Mouse (Mus musculus) liver, embryonic 11.5 days (tissue): Measurements from ENCODE around the gene Ntn1. TPM values are rescaled to one million over a fixed set of nuclear protein-coding genes. Genes with fewer than 3 reads are reported as not detected.

Experiments used
- ATAC-seq: fragments of 200-750 bp; cut with Nextera tagmentation; replicated peaks from 2 replicates; pipeline ENCODE4 v1.8.0; 2017; ENCODE audit warnings: moderate number of reproducible peaks, mild to moderate bottlenecking, moderate TSS enrichment, moderate library complexity; ENCODE audit not compliant: low FRiP score
- DNase-seq: peaks from one replicate; pipeline ENCODE4 v3.0.0-alpha.2; 2017; ENCODE audit warnings: low spot score
- H3K27ac ChIP-seq: fragments of 300-500 bp; sonication (generic); 2 replicates; pipeline ENCODE4 v1.5.1; 2014; ENCODE audit warnings: mild to moderate bottlenecking, low read depth, low read length, control low read depth
- H3K27me3 ChIP-seq: fragments of 300-500 bp; sonication (generic); replicated peaks from 2 replicates; pipeline ENCODE4 v1.6.1; 2014; ENCODE audit warnings: low read length, mixed read lengths; ENCODE audit not compliant: control insufficient read depth, insufficient read depth
- H3K36me3 ChIP-seq: fragments of 300-500 bp; sonication (generic); 2 replicates; pipeline ENCODE4 v1.6.1; 2014; ENCODE audit warnings: mild to moderate bottlenecking, low read length, moderate library complexity, mixed read lengths; ENCODE audit not compliant: control insufficient read depth, insufficient read depth
- H3K4me1 ChIP-seq: fragments of 300-500 bp; sonication (generic); replicated peaks from 2 replicates; pipeline ENCODE4 v1.6.1; 2014; ENCODE audit warnings: low read length, mixed read lengths; ENCODE audit not compliant: control insufficient read depth, insufficient read depth
- H3K4me2 ChIP-seq: fragments of 300-500 bp; sonication (generic); 2 replicates; pipeline ENCODE4 v1.6.1; 2014; ENCODE audit warnings: mild to moderate bottlenecking, control low read depth, moderate library complexity
- H3K4me3 ChIP-seq: fragments of 300-500 bp; sonication (generic); 2 replicates; pipeline ENCODE4 v1.5.1; 2014; ENCODE audit warnings: low read depth, low read length, control low read depth
- H3K9ac ChIP-seq: fragments of 300-500 bp; sonication (generic); 2 replicates; pipeline ENCODE4 v1.6.1; 2014; ENCODE audit warnings: low read depth, low read length, control low read depth
- H3K9me3 ChIP-seq: fragments of 300-500 bp; sonication (generic); 2 replicates; pipeline ENCODE4 v1.6.1; 2016; ENCODE audit warnings: low read length, inconsistent platforms, mixed read lengths; ENCODE audit not compliant: control insufficient read depth
- WGBS: fragments of 180-500 bp; shearing (Covaris S2); extraction: QIAGEN DNeasy Blood & Tissue Kit; methylation state at CpG from one replicate; pipeline ENCODE4 v1.1.7; 2014; 5-methylcytosine and 5-hydroxymethylcytosine counted together
- polyA plus RNA-seq: library from polyadenylated mRNA; unstranded; fragments of >200 nt; fragmentation: Nextera tagmentation; extraction: Ambion mirVana; gene quantifications from 2 replicates; pipeline ENCODE4 v1.2.1, GENCODE M21; 2014

The Ntn1 gene
- polyA plus RNA-seq, 1 experiment from 2014 or later = 0.40 TPM

- Histone ChIP-seq H3K4me3 (no peak overlapping the region), H3K9ac (no peak overlapping the region), H3K27me3 (no peaks in the 10 kb centered on the region), H3K4me2 (no peak overlapping the region), H3K36me3 (no peaks in the 10 kb centered on the region), H3K9me3 (no peaks in the 10 kb centered on the region), H3K4me1 (no peaks in the 10 kb centered on the region), H3K27ac (no peak overlapping the region)
- ATAC-seq (no peak), DNase-seq (no peak)
- WGBS = 75% methylated on average over 3 of the region's 3 CpGs
Measured at GRCm38 (mm10) chr11:68354848-68355247, 45.8 kb downstream of the Ntn1 start.

GRCm38 (mm10) chr11:68352236-68352635 is 48.4 kb downstream of the Ntn1 start:
- no peaks in the 10 kb centered on the region for H3K36me3 ChIP-seq
- no peak overlapping the region for H3K4me2 ChIP-seq
- no peak overlapping the region for H3K27ac ChIP-seq
- H3K27me3 ChIP-seq = no peaks in the 10 kb centered on the region
- no peak overlapping the region for H3K4me3 ChIP-seq
- no peak for DNase-seq
- no peak for ATAC-seq
- H3K9me3 ChIP-seq = no peaks in the 10 kb centered on the region
- no peak overlapping the region for H3K9ac ChIP-seq
- no peaks in the 10 kb centered on the region for H3K4me1 ChIP-seq
- 51% methylated on average over 6 of the region's 6 CpGs for WGBS

GRCm38 (mm10) chr11:68348851-68349250 is 51.8 kb downstream of the Ntn1 start:
- no peak overlapping the region for H3K9ac ChIP-seq
- ATAC-seq = no peak
- no peaks in the 10 kb centered on the region for H3K9me3 ChIP-seq
- DNase-seq = no peak
- 82% methylated on average over 12 of the region's 12 CpGs for WGBS
- H3K4me3 ChIP-seq = no peak overlapping the region
- no peaks in the 10 kb centered on the region for H3K4me1 ChIP-seq
- H3K27ac ChIP-seq = no peak overlapping the region
- H3K4me2 ChIP-seq = no peak overlapping the region
- H3K27me3 ChIP-seq = no peaks in the 10 kb centered on the region
- no peaks in the 10 kb centered on the region for H3K36me3 ChIP-seq

DNA sequence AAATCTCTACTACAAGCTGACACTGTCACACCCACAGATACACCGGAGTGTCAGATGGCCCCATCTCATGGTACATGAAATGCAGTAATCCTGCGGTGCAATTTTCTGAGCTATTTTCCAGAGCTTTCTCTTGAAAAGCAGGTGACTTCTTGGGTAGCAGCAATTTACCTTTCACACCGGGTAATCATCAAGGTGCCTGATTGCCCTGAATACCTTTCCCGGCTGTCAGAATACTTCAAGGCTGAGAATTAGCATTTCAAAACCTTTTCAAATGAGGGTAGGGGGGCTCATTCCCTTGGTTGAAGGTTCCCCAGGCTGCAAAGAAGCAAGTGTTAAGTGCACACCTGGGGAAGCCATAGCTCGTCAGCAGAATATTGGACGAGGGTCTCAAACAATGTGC is 52.5 kb downstream of the Ntn1 start:
- 45% methylated on average over 6 of the region's 6 CpGs for WGBS

DNA sequence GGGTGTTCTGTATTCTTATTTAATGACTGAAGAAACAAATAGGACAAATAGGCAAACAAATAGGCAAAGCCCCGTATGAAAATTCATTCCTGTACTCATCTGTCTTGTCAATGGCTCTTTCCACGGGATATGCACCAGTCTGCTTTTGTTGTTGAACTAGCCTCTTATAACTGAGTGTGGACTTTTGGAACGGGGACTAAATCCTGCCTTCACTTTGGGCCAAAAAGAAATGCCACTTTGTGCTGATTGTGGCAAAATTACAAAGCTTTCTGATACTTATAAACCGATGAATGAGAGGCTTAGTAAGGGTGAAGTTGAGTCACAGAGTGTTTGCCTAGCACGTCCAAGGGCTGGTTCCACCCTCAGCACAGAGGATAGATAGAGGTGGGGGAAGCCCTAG is 53.1 kb downstream of the Ntn1 start:
- 62% methylated on average over 5 of the region's 5 CpGs for WGBS

More for the DNA sequence above, 52.5 kb downstream of the Ntn1 start:
- Histone ChIP-seq H3K27me3 (no peaks in the 10 kb centered on the region), H3K27ac (no peak overlapping the region), H3K4me1 (no peaks in the 10 kb centered on the region), H3K4me3 (no peak overlapping the region), H3K36me3 (no peaks in the 10 kb centered on the region), H3K9ac (no peak overlapping the region), H3K4me2 (no peak overlapping the region), H3K9me3 (no peaks in the 10 kb centered on the region)
- ATAC-seq = no peak
- no peak for DNase-seq

DNA sequence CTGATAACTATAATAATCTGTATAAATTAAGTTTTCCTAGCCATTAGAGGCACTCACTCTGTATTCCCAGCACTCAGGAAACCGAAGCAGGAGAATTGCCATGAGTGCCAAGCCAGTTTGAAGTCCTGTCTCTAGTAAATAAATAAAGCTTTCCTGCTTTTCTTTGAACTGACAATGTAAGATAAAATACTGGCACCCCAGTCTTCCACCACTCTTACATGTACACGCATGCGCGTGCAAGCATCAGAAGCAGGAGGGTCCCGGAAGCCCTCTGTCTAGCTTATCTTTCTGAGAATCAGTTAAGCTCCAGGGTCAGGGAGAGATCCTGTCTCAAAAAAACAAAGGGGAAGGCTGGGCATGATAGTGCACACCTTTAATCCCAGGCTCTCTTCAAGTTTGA is 54.5 kb downstream of the Ntn1 start:
- no peaks in the 10 kb centered on the region for H3K27me3 ChIP-seq
- WGBS = 88% methylated on average over 5 of the region's 5 CpGs
- DNase-seq (no peak), ATAC-seq (no peak)
- no peaks in the 10 kb centered on the region for H3K9me3 ChIP-seq
- no peaks in the 10 kb centered on the region for H3K4me1 ChIP-seq
- no peak overlapping the region for H3K4me2 ChIP-seq
- no peak overlapping the region for H3K27ac ChIP-seq
- no peaks in the 10 kb centered on the region for H3K36me3 ChIP-seq
- H3K9ac ChIP-seq = no peak overlapping the region
- no peak overlapping the region for H3K4me3 ChIP-seq

More for the DNA sequence above, 53.1 kb downstream of the Ntn1 start:
- Histone ChIP-seq H3K9ac (no peak overlapping the region), H3K4me3 (no peak overlapping the region), H3K27me3 (no peaks in the 10 kb centered on the region), H3K4me2 (no peak overlapping the region), H3K27ac (no peak overlapping the region), H3K4me1 (no peaks in the 10 kb centered on the region), H3K9me3 (no peaks in the 10 kb centered on the region), H3K36me3 (no peaks in the 10 kb centered on the region)
- no peak for ATAC-seq
- DNase-seq = no peak

GRCm38 (mm10) chr11:68344221-68344620 is 56.4 kb downstream of the Ntn1 start:
- WGBS = 52% methylated on average over 9 of the region's 9 CpGs

GRCm38 (mm10) chr11:68342761-68343160 is 57.9 kb downstream of the Ntn1 start:
- Histone ChIP-seq H3K4me1 (no peaks in the 10 kb centered on the region), H3K9ac (no peak overlapping the region), H3K9me3 (no peaks in the 10 kb centered on the region), H3K27ac (no peak overlapping the region), H3K4me3 (no peak overlapping the region), H3K27me3 (no peaks in the 10 kb centered on the region), H3K36me3 (no peaks in the 10 kb centered on the region), H3K4me2 (no peak overlapping the region)
- DNase-seq (no peak), ATAC-seq (no peak)
- WGBS = 88% methylated on average over 5 of the region's 5 CpGs

More at GRCm38 (mm10) chr11:68344221-68344620, 56.4 kb downstream of the Ntn1 start:
- no peak overlapping the region for H3K4me2 ChIP-seq
- H3K9ac ChIP-seq = no peak overlapping the region
- no peak for DNase-seq
- H3K4me3 ChIP-seq = no peak overlapping the region
- H3K27ac ChIP-seq = no peak overlapping the region
- no peak for ATAC-seq
- H3K36me3 ChIP-seq = no peaks in the 10 kb centered on the region
- H3K9me3 ChIP-seq = no peaks in the 10 kb centered on the region
- H3K4me1 ChIP-seq = no peaks in the 10 kb centered on the region
- no peaks in the 10 kb centered on the region for H3K27me3 ChIP-seq

DNA sequence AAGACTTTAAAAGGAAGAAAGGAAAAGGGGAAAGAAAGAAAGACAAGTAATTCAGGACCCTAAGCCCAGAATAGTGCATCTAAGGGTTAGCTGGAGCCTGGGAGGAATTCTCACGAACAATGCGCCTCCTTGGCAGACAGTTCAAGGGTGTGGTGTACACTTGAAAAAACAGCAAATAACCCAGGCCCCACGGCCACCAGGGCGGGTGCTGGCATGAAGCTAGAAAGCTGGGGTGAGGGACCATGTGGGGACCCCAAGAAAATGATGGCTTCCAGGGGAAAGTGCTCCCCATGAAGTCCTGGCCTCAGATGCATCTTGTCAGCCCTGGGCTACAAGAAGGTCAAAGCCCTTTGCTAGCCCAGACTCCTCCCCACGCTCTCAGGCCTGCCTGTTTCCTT is 58.6 kb downstream of the Ntn1 start:
- ATAC-seq = no peak

More for the DNA sequence above, 58.6 kb downstream of the Ntn1 start:
- Histone ChIP-seq H3K9me3 (no peaks in the 10 kb centered on the region), H3K27me3 (no peaks in the 10 kb centered on the region), H3K4me3 (no peak overlapping the region), H3K27ac (no peak overlapping the region), H3K9ac (no peak overlapping the region), H3K4me1 (no peaks in the 10 kb centered on the region), H3K4me2 (no peak overlapping the region), H3K36me3 (no peaks in the 10 kb centered on the region)
- DNase-seq = no peak
- 77% methylated on average over 5 of the region's 5 CpGs for WGBS
